Mouse (Mus musculus): ENCODE measurements at regions not wholly inside any gene's neighbourhood (a gene's known extent, or its start where the extent isn't known, plus 50 kb on each side); places are given as distances from the start of the nearest gene placed in this dataset.

DNA sequence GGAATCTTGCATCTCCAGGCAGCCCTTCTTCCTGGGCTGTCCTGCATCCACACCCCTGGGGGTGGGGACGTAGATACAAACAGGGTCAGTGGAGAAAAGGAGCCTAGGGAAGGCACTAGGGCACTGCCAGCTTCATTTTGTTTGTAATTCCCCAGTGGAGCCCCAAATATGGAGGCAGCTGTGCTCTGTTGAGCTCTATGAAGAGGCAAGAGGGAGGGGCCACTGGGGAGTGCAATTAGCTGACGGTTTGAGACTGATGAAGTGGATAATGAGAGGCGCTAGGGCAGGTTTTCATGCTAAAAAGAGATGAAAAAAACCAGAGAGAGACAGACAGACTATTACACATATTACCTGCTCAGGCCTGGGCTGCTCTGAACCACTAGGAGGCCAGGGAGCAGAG lies 135.8 kb upstream of the Grik3 start:
- no peak for DNase-seq (ENCODE audit: low spot score in 2 of 2)

DNA sequence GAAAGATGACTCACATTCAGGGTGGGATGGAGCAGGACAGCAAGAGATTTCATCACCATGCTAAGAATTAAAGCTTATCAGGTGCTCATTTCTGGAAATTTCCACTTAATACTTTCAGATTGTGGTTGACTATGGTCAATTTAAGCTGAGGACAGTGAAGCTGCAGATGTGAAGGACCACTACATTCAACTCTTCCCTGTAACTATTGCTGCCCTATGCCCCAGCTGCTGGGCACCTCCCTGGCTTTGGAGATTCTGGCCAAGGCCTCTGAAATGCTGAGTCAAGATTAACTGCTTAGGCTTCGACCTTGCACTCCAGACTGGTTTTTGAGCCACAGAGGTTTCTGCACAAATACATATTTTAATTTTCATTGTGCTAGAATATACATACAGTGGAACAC lies 140.4 kb upstream of the Grik3 start:
- no peak for DNase-seq (ENCODE audit: low spot score in 2 of 2)

DNA sequence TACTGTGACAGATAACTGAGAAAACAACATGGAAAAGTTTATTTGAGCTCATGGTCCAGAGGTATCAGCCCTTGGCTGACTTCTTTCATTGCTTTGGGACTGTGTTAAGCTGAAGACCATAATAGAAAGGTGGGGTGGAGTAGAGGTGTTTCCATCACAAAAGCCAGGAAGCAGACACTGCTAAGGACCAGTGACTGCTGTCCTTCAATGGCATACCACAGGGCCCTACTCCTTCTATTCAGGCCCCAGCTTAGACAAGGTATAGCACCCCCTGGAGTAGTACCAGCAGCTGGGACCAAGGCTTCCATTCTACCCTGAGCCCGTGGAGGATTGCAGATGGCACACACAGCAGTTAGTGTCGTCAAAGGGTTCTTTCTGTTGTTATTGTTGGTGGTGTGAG lies 151.4 kb upstream of the Grik3 start:
- no peak for DNase-seq (ENCODE audit: low spot score in 2 of 2)

DNA sequence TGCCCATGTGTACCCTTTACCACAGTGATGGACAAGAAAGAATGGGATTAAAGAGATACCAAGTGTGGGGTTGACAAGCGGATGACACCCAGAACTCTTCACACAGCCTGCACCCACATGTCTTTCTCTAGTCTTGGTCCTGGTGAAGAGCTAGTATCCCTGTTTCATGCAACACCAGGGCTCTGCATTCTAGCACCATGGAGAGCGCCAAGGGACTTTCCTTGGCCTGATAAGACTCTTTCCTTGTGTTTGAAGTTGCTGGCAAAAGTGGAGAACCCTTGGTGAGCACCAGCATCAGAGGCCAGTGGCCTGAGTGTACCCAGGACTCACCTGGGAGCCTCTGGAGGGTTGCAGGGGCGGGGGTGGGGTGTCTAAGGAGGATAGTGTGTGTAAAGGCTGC lies 161.7 kb upstream of the Grik3 start:
- no peak for DNase-seq (ENCODE audit: low spot score in 2 of 2)

DNA sequence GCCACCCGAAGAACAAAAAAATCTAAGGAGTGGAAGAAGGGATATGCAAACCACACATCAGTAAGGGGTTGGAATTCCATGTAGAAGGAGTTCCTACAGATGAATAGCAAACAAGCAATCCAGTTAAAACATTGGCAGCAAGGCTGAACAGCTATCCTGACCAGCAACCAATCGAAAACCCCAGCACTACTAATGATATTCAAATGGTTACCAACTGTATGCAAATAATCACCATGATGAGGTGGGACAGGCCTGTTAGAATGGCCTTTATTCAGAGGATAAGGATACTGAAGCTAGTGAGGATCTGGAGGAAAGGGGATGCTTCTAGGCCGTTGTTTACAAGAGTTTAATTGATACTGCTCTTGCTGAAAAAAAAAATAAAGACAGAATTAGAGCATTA lies 166.0 kb upstream of the Grik3 start:
- no peak for DNase-seq (ENCODE audit: low spot score in 2 of 2)

DNA sequence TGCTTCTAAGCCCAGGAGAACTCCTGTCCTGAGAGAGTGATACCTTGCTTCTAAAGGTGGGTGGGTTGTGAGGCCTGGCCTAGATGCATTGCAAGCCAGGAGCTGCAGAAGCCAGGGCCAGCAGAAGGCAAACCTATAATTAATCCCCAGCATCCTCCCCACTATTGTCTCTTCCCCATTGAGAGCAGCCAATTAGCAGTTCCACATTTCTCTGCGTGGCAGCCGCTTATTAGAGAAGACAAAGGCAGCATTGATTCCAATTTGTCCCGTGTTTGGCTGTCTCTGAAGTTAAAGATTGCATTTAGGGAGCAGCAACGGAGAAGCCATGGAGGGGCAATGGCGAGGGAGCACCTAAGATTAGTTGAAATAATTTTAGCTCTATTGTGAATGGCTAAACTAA lies 171.2 kb upstream of the Grik3 start:
- DNase-seq (ENCODE audit: low spot score in 2 of 2), result no peak

DNA sequence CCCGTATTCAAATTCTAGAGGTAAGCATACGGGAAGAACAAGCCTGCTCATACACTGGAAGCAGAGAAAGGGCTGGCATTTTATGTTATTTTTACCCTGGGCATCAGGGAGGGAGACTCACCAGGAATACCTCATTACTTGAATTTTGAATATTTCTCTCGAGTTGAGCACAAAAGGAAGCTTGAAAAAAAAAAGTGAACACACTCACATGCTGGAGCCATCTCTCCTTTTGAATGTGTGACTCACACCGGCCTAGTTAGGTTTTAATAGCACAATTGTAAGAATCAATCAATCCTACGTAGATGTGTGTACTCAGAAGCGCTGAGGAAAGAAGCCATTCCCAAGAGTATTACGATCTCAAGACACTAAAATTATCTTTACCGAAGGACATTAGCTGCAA lies 172.2 kb upstream of the Grik3 start:
- no peak for DNase-seq (ENCODE audit: low spot score in 2 of 2)

DNA sequence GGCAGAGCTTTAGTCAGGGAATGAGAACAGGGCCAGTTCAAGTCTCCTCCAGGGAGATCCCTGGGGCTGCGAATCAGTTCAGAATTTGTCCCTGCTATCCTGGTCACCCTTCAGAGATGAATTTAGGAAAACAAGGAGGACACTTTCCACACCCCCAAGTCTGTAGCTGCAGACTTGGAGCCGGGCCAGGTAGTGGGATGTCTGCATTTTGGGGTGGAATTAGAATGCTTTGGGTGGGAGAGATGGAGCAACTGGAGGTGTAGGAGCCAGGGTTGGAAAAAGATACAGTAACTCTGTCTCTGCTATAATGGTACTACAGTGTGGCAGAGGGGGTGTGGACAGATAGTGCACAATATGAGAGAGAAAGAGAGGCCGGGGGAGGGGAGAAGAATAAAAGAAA lies 173.6 kb upstream of the Grik3 start:
- DNase-seq (ENCODE audit: low spot score in 2 of 2), result no peak

DNA sequence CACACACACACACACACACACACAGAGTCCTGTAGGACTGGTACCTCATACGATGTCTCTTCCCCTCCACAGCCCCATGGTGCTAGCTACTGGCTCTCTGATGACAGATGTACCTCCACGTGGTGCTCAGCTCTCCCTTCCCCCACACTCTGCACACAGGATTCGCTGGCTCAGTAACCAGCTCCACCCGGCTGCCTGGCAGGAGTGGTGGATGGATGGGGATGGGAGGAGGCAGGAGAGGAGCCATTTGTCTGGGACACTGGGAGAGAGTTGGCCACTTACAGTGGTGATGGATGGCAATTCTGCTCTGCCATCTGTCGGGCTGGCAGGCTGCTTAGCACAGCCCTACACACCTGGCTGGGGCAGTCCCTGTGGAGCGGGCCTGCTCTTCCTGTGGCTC lies 174.7 kb upstream of the Grik3 start:
- no peak for DNase-seq (ENCODE audit: low spot score in 2 of 2)

DNA sequence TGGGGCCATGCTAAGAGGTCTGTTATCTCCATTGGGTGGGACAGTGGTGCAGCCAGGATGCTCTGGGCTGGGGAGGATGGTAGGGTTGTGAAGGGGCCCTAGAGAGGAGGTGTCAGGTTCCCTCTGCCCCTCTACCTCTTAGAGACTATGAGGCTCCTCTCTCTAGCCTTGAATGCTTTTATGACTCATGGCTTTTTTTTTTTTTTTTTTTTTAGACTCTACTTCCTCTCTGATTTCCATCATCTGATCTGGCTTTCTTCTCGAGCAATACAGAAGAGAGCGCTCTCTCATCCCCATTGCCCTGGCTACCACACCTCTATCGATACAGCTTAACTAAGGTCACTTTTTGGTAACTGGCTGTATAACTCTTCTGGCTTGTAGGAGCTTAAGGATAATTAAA lies 176.6 kb upstream of the Grik3 start:
- no peak for DNase-seq (ENCODE audit: low spot score in 2 of 2)

DNA sequence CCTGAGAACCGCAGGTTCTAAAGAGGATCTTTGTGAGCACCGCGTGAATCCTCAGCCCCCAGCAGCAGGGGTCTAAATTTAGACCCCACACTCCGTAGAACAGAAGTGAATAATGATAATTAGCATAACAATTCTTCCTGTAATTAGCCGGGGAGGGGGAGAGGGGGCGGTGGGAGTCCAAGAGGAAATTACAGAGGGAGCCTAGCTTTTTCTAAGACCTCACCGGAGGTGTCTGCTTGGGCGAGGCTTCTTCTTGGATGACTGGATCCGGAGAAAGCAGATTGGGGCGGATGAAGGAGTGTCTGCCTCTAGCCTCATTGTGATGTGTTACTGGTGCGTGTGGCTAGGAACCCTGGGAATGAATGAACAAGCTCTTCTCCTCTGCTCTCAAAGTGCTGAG lies 177.2 kb upstream of the Grik3 start:
- DNase-seq (ENCODE audit: low spot score in 2 of 2), result no peak

DNA sequence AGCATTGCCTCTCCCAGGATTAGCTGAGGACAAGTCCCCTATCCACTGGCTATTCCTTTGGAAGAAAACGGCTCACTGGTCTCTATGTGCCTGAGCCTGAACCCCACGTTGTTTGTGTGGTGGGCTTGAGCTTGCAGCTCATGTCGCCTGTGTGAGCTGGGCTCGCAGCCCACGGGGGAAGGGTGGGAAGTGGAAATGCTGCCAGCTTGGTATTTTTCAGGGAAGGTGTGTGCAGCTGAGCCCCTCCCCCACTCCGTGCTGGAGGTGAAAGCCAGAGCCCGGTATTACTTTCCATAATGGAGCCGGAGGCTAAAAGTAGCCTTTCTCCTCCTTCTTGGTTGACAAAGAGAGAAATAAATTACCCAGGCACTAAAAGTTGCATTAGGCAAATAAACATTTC lies 180.5 kb upstream of the Zc3h12a start:
- DNase-seq (ENCODE audit: low spot score in 2 of 2), result no peak

DNA sequence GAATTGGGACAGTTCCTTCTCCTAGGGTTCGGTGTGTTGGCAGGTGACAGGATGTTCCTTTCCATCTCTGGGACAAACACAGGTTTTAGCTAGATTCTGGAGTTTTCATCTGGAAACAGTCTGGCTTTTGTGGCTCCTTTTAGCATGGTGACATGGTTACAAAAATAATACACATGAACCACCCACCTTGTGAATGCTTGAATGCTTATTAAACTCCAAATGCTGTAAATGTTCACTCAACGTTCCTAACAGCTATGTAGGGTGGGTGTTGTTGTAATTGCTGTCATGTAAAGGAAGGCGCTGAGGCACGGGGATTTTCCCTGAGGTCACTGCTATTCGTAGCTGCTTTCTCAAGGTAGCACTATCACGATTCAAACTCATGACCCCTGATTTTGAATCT lies 178.1 kb upstream of the Zc3h12a start:
- DNase-seq (ENCODE audit: low spot score in 2 of 2), result no peak

DNA sequence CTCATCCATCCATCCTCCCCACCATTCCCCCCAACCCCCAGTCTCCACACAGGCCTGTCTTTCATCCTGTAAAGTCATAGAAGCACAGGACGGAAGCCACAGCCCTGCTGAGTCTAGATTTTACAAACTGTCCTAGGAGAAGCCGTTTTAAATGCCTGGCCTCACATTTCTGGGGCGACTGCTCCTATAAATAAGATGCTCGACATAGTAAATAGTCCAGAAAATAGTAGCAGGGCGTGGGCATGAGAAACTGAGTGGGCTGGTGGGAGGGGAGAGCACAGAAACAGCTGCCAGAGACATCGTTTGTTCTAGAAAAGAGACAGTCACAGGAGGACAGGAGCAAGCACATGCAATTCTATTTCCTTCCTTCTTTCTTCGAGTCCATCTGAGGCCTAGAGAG lies 175.0 kb upstream of the Zc3h12a start:
- DNase-seq (ENCODE audit: low spot score in 2 of 2), result no peak

DNA sequence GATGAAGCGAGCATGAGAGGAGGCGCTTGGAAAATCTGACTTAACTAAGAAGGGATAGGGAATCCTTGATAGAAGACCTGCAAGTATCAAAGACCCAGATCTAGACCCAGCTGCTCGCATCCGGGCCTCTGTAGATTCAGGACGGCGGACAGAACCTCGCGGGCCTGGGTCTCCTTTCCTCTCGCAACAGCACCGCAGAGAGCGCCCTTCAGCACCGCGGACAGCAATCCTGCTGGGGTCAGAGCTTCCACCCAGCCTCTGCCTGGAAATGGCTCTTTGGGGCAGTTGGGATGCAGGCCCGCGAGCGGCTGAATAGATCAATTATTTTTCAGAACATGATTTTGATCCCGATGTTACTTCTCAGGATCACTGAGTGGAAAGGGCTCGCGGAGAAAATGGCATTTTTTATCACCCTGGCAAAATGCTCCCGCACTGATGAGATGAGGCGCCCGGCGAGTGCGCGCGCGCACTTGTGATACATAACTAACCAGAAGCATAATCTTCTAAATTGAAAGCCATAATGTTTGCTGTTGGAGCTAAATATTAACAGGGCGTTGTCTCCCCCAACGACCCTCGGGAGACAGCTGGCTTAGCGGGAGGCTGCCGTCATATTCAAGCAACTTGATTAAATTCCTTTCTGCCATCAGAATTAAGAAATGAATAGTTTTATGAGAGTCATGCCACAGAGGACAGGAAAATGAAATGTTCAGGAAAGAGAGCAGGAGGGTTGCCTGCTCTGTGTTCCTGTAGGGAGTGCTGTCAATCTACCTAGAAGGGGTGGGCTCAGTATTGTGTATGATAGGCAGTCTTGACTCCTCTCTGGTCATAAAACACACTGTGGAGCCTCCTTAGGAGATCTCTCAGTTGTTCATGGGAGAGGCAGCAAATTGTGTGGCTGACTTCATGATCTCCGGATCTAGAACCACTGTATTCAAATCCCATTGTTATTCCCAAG lies 173.1 kb upstream of the Zc3h12a start:
- peak; percentile 31 to 72 for DNase-seq (ENCODE audit: low spot score in 2 of 2)

DNA sequence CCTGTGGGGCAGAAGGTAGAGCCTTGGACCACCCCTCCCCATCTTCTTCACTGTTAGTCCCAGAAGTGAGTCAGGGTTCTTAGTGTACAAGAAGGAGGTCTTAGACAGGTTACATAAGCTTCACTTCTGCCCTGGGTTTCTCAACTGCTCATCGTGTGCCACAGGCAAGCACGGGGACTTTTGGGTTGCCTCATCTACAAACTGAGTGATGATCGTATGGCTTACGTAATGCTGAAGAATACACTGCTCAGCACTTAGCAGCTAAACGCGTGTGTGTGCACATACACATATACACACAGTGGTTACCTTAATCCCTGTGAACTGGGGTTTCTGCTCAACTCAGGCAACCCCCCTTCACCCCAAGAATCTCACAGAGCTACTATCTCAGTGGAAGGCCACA lies 163.1 kb upstream of the Zc3h12a start:
- no peak for DNase-seq (ENCODE audit: low spot score in 2 of 2)

DNA sequence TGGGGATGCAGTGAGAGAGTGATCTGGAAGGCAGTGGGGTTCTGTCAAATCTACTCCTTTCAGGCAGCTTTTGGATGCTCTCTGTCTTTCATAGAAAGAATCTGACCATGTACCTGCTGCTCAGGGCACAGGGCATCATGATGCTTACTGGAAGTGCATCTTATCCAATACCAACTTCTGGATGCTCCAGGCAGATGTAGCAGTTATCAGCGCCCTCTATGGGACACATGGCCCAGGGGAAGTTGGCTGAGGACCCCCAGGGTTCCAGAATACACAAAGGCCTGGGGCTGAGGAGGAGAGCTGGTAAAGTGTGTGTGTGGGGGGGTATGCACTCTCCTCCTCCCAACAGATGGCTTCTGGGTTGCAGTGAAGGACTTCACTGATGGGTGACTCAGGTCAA lies 162.1 kb upstream of the Zc3h12a start:
- no peak for DNase-seq (ENCODE audit: low spot score in 2 of 2)

DNA sequence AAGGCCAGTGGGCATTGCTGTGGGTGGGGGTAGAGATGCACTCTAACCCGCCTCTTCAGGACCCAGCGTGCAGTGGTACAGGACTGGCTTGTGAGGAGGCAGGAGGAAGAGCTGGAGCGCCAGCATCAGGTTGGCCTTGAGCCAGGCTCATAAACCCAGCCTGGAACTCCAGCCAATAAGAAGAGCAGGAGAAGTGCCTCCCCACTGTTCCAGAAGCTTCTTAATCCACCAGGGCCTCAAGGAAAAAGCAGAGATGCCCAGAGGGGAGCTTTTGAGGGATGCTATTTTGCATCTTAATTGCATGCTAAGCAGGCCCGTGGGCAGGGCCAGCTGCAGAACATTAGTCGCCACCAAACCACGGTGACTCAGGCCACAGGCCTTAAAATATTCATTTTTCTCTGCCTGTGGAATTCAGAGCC lies 161.4 kb upstream of the Zc3h12a start:
- no peak for DNase-seq (ENCODE audit: low spot score in 2 of 2)

DNA sequence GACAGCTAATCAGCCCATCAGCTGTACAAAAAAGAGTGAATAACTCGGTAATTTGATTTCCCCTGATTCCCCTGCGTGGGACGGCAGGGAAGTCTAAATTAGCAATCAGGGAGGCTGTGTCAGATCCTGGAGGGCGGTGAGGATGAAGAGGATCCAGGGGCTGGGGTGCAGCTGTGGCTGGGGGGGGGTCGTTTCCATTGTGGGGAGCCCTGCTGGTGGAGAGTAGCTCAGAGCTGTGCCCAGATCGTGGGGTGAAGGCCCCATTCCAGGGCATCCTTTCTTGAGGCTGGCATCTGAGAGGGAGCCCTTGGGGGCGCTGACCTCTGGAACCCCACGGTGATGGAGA lies 155.3 kb upstream of the Zc3h12a start:
- no peak for DNase-seq (ENCODE audit: low spot score in 2 of 2)

DNA sequence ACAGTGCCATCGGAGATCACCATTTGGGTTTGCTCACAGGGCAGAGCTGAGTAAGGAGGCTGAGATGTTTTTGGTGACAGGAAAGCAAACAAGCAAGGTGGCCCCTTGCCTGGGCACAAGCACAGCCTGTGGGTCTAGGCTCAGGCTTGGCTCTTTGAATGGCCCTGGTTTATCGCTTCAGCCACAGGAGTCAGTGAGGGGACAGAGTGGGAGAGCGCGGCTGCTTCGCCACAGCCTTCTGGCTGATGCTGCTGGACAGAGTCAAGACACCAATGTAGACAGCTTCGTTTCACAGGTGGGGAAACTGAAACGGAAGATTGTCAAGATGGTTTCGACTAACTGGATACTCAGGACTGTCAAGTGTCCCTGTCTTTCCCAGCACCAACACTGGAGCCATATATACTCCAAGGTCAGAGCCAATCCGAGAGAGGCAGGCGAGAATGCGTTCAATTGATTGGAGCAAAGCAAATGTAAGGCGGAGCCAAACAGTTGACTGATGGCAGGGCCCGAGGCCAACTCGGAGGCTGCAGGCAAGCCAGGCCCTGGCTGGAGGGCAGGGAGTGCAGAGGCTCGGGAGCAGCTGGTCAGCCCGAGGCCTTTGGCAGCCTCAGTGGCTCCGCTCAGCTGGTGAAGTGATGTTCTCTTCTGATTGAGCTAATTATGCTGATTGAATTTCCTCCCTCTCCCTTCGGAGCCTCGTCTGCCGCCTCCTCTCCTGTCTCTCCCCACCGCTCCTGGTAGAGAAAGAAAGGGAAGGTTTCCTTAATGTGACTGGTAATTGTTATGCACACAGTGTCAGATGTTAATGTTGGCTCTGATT lies 154.7 kb upstream of the Zc3h12a start:
- DNase-seq (ENCODE audit: low spot score in 2 of 2), result no peak

DNA sequence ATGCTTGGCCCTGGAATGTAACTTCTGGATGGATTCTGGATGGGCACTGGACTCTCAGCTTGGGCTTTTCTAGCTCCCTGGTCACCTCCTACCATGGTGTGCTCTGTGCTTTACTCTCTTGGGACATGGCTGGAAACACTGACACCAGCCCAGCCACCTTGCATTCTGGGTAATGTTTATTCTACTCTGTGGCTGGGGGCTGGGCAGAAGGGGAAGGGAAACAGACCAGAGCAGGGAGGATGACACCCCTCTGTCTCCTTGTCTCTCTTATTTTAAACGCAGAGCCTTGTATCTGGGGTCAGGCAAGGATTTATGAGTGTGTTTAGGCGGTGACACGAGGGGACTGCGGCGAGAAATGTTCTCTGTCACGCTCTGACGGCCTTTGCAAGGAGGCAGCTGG lies 151.5 kb upstream of the Zc3h12a start:
- no peak for DNase-seq (ENCODE audit: low spot score in 2 of 2)

DNA sequence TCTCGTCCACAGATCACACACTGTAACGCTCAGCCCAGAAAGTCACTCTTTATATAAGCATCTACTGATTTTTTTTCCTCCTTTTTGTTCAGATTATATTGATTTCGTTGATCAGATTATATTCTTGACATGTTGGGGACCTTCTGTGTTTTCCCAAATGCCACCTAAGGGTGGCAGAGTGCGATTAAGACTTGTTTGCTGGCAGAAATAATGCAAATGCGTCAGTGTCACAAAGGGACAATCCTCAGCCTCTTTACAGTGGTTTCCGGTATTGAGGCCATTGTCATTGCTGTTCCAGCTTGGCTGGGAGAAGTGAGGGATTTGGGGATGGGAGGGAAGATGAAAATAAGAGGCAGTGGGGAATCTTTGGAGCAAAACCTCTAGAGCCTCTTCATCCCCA lies 149.2 kb upstream of the Zc3h12a start:
- no peak for DNase-seq (ENCODE audit: low spot score in 2 of 2)

DNA sequence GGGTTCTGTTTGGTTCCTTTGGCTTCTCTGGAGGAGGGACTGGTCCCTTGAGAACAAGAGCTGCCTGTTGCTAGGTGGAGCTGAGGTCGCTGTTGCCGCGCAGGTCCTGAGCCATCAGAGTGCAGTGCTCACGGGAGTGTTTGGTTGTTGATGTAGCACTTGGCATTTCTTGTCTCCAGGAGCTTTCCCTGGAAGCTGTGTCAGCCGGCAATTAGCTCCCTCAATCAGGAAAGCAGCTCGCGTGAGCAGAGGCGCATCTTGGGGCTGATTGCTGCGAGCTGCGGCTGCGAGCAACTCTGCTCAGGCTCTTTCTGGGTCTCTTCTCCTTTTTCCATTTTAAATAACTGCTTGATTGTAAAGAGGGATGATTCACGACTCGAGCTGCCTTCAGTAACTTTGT lies 147.6 kb upstream of the Zc3h12a start:
- no peak for DNase-seq (ENCODE audit: low spot score in 2 of 2)
